Mouse (Mus musculus) liver, postnatal 0 days (tissue): ENCODE results near the gene Nf1.

Source experiments
- CTCF ChIP-seq: sonication (generic); IDR thresholded peaks from 2 replicates; pipeline ENCODE4 v1.5.1; 2016; ENCODE audit warnings: antibody characterized with exemption, low read depth
- EP300 ChIP-seq: IDR thresholded peaks from 2 replicates; pipeline ENCODE4 v1.6.1; 2016; ENCODE audit warnings: antibody characterized with exemption, low read depth, mild to moderate bottlenecking

DNA sequence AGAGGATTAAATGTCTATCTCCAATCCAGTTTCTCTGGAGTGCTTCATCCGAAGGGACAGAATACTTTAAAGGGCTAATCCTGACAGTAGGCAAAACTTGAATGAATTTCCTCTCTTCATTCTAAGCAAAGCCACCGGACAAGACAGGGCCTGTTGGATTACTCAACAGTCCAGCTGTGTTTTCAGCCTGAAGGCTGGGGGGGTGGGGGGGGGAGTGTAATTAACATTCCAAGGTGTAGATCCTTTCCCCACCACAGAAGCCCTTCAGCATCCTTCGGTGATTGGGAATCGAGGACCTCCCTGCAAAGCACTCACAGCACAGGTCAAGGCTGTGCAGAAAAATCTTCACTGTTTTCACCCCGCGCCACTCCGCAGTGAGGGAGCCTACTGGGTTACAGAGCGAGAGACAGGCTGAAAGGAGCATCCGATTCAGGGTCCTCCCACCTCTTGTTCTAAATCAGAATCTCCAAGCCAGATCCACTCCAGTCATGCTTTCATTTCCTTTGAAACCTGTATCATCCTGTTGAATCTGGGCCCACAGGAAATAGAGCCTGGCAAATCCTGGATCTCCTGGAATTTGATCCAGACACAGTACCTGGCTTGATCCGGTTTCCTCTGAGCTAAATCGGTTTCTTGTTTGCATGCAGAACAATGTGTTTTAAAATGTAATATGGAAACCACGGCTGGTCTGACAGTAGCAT lies 15.4 kb upstream of the Nf1 start:
- TF ChIP-seq CTCF (no peak), EP300 (no peak)
